Comparison of ENCODE assay signal across 15 mouse cellular contexts in genomic region chr10:114871201-114871600, GRCm38 (mm10).
DNase-seq lines count a peak whose midpoint lies in the region; TF ChIP-seq lines count a peak whose summit lies in the region.
"Had no signal": no experiment of that assay in that cellular context is flagged by ENCODE, and none has a peak within 500 bp of the region (broad histone marks: within the 10 kb centered on the region; RNA-seq: fewer than 3 reads in every experiment).

No protein-coding gene starts in this region.

- H3K4me1 ChIP-seq in embryonic facial prominence, embryonic 10.5 days, result no peaks in the 10 kb centered on the region
- H3K4me1 ChIP-seq: embryonic facial prominence, embryonic 13.5 days; heart, embryonic 12.5 days; hindbrain, embryonic 15.5 days; limb, embryonic 12.5 days had no signal

- H3K4me3 ChIP-seq in embryonic facial prominence, embryonic 10.5 days, result no peak overlapping the region
- H3K4me3 ChIP-seq: embryonic facial prominence, embryonic 13.5 days; heart, embryonic 12.5 days; hindbrain, embryonic 15.5 days; limb, embryonic 12.5 days had no signal

- TF ChIP-seq CTCF in brain, embryonic 14.5 days (IDR thresholded peaks at IDR 0.05; ENCODE audit: borderline replicate concordance, extremely low read depth, insufficient read depth, insufficient read length), result no peak

- TF ChIP-seq POLR2A in brain, embryonic 14.5 days (IDR thresholded peaks at IDR 0.05; ENCODE audit: borderline replicate concordance, extremely low read depth, insufficient read depth, insufficient read length, poor library complexity, severe bottlenecking), result no peak

- no peaks in the 10 kb centered on the region for H3K9me3 ChIP-seq in embryonic facial prominence, embryonic 10.5 days
- H3K9me3 ChIP-seq: embryonic facial prominence, embryonic 13.5 days; heart, embryonic 12.5 days; hindbrain, embryonic 15.5 days; limb, embryonic 12.5 days had no signal

- H3K27me3 ChIP-seq in embryonic facial prominence, embryonic 10.5 days (replicated peaks; ENCODE audit: low read depth, poor library complexity, severe bottlenecking), result no peaks in the 10 kb centered on the region
- H3K27me3 ChIP-seq: embryonic facial prominence, embryonic 13.5 days; heart, embryonic 12.5 days; hindbrain, embryonic 15.5 days; limb, embryonic 12.5 days had no signal

- peak; percentile 40 to 58 for DNase-seq in frontal cortex, postnatal 36 days (ENCODE audit: low spot score in 2 of 2)
- no peak for DNase-seq in frontal cortex, postnatal 14 days (ENCODE audit: low spot score in 2 of 2)
- DNase-seq in brain, embryonic 14.5 days (ENCODE audit: low read depth), result peak; percentile 33
- peak; percentile 65 to 84 for DNase-seq in layer of hippocampus, adult 18-20 months (ENCODE audit: low spot score in 2 of 2)
- DNase-seq in left cerebral cortex, adult 9 months (ENCODE audit: low spot score in 2 of 2), result peak; percentile 13 to 66
- DNase-seq in embryonic facial prominence, embryonic 10.5 days (ENCODE audit: low spot score), result no peak
- DNase-seq in heart, adult 18-20 months, result no peak
- no peak for DNase-seq in adrenal gland, adult (ENCODE audit: inconsistent age in 2 of 2, low spot score in 1 of 2)
- DNase-seq: adrenal gland, postnatal 14 days; liver, postnatal 0 days; spleen, adult 18-20 months had no signal

- no peaks in the 10 kb centered on the region for H3K36me3 ChIP-seq in embryonic facial prominence, embryonic 10.5 days (replicated peaks)
- H3K36me3 ChIP-seq: embryonic facial prominence, embryonic 13.5 days; heart, embryonic 12.5 days; hindbrain, embryonic 15.5 days; limb, embryonic 12.5 days had no signal

- WGBS in embryonic facial prominence, embryonic 10.5 days, result 82% methylated on average over 2 of the region's 2 CpGs

- H3K27ac ChIP-seq in embryonic facial prominence, embryonic 10.5 days (replicated peaks), result no peak overlapping the region
- H3K27ac ChIP-seq: embryonic facial prominence, embryonic 13.5 days; hindbrain, embryonic 15.5 days; limb, embryonic 12.5 days had no signal

Comparison
In these comparisons a context has a peak if more than half of its experiments do, and no peak if none do; other contexts are left out.
1. DNase-seq: peak in frontal cortex, postnatal 36 days (2 of 2), brain, embryonic 14.5 days (single experiment), layer of hippocampus, adult 18-20 months (2 of 2) and left cerebral cortex, adult 9 months (2 of 2); none in frontal cortex, postnatal 14 days (0 of 2), embryonic facial prominence, embryonic 10.5 days (single experiment), heart, adult 18-20 months (0 of 2) and adrenal gland, adult (0 of 2).